Mouse (Mus musculus) monocyte, adult 59 days (primary cell): ENCODE results near the gene Serpinb3a. TPM values are rescaled to one million over a fixed set of nuclear protein-coding genes. Genes with fewer than 3 reads are reported as not detected.

Source experiments
- total RNA-seq, 2 experiments: library from RNA; stranded (reverse); gene quantifications; one replicate each; pipeline ENCODE4 v1.2.4; 2023

The Serpinb3a gene
- not detected for total RNA-seq

GRCm38 (mm10) chr1:107052203-107052602 lies at the start of gene Serpinb3a:
Gene Serpinb3a, minus strand, starts transcription at chr1:107052303.

GRCm38 (mm10) chr1:107083406-107083805 lies 31.3 kb upstream of the Serpinb3a start, which contains the start of gene Serpinb3d:
Gene Serpinb3d, minus strand, starts transcription at chr1:107083506.

Other genes with a start within 250 kb of the Serpinb3a start
- gene Serpinb5, start 191.1 kb downstream of the Serpinb3a start, total RNA-seq = not detected
- under 1 TPM in 1 of 2 experiments, not detected in 1; 0.39 TPM for gene Serpinb12, start 117.9 kb downstream of the Serpinb3a start, total RNA-seq
- not detected for gene Serpinb13, start 71.3 kb downstream of the Serpinb3a start, total RNA-seq
- not detected for gene Serpinb3d, start 31.2 kb upstream of the Serpinb3a start, total RNA-seq
- gene Serpinb3b, start 226.1 kb upstream of the Serpinb3a start, total RNA-seq = not detected
- not detected for gene Serpinb3c, start 226.1 kb upstream of the Serpinb3a start, total RNA-seq